Mouse (Mus musculus) kidney, postnatal 25 days (tissue): ENCODE measurements around the gene Bbof1.

Source experiments
- DNase-seq, 2 experiments: peaks; one replicate each; pipeline ENCODE4 v3.0.0; 2021; ENCODE audit warnings: mixed read lengths in 2 of 2

Bbof1 gene

DNA sequence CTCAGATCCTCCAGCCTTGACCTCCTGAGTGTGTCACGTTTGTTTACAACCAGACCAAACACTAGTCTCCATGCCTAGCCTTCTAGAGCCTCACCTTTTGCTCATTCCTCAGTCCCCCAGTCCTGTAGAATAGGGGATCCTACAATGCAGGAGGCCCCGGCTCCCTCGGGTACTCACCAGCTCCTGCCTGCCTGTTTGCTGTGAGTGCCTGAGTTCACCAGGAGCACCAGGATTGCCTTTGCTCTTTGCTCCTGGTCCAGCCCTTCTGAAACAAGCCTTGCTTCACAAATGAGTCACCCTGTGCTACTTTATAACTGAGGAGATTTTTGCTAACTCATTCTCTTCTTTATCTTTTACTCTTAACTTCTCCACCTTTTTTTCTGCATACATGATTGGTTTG, 8.2 kb upstream of the Bbof1 start:
- peak; percentile 62 to 82 for DNase-seq

DNA sequence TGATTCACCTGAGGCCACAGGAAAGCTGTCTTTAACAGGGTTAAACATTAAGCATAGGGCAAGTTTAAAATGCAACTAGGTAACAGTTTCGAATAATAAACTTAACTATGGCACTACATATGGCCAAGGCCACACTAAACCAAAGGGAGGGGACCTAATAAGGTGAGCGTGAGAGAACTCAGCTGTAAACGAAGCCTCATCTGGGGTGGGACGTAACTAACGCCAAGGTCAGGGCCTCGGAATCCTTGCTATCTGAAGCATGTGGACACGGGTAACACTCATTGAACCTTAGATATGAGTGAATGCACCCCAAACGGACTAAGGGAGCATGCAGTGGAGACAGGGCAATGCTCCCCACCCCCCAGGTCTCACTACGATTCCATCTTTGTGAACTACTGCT, 5.9 kb upstream of the Bbof1 start:
- DNase-seq = peak in 1 of 2 experiments; percentile 34

DNA sequence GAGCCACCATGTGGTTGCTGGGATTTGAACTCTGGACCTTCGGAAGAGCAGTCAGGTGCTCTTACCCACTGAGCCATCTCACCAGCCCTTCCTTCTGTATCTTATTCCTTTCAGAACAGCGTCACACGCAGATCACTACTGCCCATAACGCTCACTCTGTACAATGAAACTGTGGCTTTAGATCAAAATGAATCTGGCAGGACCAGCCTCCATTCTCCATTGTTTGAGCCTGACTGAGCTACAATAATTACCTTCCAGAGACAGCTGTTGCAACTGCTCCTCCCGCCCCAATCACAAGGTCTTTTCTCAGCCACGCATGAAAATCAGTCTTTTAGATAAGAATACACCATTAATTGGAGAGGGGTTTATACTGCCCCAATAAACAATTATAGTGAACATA, 4.3 kb upstream of the Bbof1 start:
- no peak for DNase-seq

DNA sequence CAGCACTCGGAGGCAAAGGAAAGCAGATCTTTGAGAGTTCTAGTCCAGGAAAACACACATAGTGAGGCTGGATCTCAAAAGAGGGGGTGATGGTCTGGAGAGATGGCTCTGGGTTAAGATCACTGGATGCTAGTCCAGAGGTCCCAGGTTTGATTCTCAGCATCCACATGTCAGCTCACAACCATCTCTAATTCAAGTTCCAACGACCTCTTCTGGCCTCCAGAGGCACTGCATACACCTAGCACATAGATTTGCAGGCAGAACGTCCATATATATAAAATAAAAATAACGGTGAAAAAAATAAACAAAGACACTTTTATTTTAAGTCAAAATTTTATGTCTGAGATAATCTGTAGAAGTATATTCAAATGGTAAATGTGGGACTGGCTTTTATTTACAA, 1.6 kb upstream of the Bbof1 start:
- DNase-seq = no peak

DNA sequence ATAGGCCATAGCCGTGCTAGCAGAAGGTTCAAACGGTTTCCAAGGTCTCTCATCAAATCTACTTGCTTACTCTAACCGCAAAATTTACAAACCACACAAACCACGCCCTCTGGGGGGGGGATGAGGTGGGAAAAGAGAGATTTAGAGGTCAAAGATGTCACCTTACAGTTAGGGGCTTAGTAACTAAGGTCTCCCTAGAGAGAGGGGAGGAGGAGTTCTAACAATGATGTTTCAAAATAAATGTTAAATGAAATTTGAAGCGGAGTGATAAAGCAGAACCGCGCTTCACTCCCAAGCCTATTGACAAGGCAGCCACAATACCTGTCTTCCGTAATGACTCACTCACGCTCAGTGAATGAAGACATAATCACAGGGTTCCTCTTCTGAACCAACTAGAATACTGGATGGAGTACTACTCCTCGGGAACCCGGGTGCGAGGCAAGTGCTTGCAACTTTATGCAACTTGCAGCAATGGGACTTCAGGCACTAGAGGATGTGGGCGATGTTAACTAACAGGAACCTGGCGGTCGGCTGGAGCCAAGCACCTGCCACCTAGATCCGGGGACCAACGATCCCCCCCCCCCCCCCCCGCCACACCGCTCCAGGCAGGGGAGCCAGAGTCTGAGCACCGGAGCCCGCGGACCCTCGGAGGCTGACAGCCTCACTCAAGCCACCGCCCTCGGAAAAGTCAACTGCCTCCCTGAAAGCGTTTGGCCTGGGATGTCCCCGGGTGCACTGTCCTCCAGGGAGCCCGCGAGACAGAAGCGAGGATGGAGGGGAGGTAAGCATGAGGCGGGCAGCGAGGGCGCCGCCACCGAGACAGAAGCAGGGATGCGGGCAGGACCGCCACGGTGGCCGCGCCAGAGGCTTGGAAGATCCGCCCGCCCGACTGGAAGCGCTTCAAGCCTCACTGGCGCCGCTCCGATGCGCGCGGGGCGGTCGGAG, 725 bp upstream of the Bbof1 start:
- peak; percentile 20 to 54 for DNase-seq

DNA sequence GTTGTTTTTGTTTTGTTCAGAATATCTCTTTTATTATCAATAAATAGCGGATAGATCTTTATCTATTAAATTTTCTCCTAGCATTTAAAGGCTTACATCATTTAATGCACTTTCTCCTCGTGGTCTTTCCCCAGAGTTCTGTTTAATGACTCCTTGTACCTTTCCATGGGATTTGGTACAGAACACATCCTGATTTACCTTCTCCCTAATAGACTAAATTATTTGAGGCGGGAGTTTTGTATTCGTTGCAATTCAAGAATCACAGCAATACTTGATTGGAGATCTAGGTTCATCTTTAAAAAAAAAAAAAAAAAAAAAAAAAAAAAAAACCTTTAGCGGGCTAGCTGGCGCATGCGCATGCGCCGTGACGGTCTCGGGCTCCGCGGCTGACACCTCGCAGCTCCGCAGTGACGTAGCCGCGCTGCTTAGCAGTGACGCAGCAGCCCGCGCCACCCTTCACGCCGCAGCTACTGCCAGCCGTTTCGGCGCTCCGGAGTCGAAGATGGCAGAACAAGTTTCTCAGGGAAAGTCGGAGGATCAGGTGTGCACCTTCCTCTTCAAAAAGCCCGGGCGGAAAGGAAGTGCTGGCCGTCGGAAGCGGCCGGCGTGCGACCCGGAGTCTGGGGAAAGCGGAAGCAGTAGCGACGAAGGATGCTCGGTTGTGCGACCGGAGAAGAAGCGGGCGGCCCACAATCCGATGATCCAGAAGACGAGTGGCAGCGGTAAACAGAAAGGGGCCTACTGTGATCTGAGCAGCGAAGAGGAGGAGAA, 8.1 kb downstream of the Bbof1 start, which contains the start of gene Rnf113a2:
TSS of gene Rnf113a2 (plus strand) at position 363 of the 771 bp plus-strand sequence.
- peak; percentile 87 to 94 for DNase-seq

DNA sequence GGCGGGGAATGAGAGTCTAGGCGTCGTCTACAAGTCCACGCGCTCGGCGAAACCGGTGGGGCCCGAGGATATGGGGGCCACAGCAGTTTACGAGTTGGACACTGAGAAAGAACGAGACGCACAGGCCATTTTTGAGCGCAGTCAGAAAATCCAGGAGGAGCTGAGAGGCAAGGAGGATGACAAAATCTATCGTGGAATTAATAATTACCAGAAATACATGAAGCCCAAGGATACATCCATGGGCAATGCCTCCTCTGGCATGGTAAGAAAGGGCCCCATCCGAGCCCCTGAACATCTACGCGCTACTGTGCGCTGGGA, 8.7 kb downstream of the Bbof1 start:
- no peak for DNase-seq

DNA sequence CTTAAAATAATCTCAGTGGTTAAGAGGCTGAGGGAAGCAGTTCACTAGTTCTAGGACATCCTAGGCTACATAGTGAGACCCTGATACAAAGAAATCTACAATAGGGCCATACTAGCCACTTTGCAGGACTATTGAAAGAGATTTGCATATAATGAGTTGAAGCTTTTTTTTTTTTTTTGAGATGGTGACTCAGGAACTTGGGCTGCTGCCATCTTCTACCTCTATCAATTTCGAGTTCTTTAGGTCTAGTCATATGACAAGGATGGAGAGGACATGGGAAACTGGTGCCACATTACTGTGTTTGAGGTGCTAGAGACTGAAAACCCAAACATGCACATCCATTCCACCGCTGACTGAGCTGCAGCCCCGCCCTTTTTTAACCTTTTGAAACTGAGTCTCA, 15.1 kb downstream of the Bbof1 start:
- DNase-seq = no peak

DNA sequence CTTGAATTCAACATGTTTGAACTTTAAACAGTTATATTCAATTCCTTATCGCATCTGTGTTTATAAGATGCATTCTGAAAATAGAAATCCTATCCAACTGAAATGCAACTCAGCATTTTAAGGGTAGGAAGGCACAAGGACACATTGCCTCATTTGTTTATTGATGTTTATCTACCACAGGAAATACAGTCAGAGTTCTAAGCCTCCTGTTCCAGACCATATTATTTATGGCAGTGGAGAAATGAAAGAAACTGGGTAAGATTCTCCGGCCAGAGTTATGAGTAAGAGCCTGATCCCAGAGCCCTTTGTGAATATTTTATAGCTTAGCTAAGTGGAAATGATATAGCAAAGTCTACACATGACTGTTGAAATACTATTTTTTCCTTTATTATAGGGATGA, 21.0 kb downstream of the Bbof1 start:
- no peak for DNase-seq

DNA sequence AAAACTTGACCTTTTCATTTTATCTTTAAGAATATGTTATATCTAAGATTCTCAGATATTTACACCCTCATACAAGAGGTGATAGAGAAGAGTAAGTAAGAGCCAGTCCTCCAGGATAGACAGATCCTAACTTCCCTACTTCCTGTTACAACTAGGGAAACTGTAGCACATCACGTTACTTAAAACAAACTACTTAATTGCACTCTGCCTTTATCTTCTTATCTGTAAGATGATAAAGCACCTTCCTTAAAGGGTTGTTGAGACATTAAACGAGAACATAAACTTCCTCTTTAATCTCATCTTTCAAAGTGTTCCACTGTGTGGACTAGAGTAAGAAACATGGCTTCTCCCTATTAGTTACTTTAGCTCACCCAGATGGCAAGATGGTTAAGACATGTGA, 29.8 kb downstream of the Bbof1 start:
- no peak for DNase-seq

DNA sequence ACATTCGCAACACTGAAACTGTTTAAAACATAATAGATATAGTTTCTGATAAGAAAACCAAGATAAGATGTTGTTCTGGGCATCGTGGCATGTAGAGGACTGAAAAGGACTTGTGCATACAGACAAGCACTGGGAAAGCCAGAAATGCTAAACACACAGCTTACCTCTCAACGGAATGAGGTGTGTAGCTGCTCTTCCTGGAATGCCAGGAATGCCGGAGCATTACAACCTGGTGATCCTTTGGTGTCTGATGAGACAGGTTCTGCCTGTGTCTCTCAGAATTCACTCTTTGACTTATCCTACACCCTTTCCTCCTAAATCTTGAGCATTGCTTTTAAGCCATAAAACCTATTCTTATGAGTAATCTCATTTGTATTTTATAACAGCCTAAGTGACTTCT, 33.7 kb downstream of the Bbof1 start:
- no peak for DNase-seq

DNA sequence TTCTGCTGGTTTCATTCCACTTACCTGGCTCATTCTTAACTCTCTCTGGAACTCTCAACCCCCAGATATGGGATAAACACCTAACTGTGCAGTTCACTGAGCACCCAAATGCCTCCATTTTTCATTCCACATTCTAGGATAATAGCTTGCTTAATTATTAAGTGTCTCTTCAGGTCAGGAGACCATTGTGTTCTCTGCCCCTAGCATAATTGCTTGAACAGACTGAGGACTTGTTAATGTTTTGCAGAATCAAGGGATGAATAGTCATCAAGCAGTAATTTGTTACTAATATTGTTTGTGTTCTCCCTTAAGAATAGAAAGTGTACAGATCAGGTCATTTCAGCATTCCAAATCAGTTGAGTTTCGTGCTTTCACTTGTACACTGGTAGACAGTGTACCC, 38.5 kb downstream of the Bbof1 start:
- DNase-seq = no peak

DNA sequence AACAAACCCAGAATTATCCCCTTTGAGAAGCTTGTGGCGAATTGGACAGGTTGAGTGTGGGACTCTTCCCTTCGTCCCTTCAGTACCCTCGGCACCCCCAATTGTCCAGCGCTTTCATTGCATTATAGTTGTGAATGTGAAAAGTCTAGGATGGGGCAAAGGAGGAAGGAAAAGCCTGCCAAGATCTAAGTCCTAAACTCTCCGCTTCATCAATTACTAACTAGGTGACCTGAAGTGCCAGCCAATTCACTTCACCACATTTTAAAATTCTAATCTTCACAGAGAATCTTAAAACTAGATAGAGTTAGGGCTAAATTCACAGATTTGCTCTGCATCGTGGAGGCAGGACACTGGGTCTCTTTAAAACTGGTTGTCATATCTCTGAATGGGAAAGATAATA, 39.3 kb downstream of the Bbof1 start:
- peak in 1 of 2 experiments; percentile 16 for DNase-seq

DNA sequence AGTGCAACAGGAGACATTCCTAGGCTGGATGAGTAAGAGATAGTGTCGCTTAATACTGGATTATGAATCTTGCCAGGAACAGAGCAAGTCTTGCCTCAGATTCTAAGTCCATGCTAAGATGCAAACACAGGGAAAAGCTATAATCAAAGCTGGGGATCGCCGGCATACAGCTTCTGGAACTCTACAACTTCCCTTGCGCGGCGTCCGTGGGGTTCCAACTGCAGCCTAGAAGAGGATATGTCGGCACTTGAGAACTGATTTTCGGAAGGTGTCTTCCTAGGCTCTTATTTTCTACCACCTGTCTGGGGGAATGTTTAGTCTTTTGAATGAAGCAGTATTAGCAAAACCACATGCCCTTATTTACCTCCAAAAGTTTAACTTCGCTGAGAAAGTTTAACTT, 41.0 kb downstream of the Bbof1 start:
- peak in 1 of 2 experiments; percentile 22 for DNase-seq

DNA sequence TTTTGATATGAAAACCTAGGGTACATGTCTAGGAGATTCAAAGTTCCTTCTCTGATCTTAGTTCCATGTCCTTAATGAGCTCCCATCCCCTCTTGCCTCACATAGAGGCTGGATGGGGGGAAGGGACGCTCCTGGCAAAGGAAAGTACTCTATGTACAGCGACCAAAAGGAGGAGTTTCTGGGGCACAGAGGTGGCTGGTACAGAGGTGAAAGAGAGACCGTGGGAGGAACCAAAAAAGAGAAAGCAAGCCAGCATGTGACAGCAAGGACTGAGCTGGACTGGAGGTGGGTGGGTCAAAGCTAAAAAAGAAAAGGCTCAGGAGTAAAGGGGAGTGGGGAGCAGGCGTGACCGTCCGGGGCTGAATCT, 41.5 kb downstream of the Bbof1 start:
- DNase-seq = peak; percentile 68 to 90

DNA sequence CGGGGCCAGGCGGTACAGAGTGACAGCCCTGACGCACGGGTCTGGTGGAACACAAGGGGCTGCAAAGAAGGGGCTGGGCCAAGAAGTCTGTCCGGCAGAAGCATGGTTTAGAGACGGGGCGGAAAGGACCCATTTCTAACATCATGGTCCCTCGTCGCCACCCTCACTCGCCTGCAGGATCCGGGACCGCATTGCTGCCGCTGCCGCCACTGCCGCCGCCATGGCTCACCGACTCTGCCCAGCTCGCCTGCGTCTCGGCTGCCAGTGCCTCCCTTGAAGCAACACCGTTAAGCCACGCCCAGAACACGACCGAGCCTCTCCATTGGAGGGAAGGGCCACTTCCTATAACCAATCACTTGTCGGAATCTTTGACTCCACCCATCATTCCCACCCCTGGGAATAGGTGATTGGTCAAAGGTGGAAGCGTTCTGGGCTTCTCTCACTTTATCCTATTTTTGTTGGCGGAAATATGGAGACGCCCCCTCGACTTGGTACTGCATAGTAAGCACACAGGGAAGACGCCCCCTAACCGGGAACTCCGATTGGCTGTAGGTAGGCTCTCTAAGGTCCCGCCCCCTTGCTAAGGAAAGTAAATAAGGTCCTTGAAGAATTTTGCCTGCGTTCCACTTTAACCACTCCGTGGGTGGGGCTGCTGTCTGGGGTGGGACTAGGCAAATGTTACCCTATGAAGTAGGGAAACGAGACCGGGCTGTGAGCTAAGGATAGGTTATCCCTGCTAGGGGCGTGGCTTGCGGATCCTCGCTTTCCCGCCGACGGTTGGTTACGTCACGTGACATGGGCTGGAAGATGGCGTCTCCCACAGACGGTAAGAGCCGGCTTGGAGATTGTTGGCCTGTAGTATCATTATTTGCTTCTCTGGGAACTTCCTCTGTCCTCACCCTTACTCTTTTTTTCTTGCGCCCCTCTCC, 42.1 kb downstream of the Bbof1 start, which contains the start of the genes Aldh6a1 and Lin52:
TSS of gene Aldh6a1 (minus strand) at position 287 of the 929 bp plus-strand sequence.
TSS of gene Lin52 (plus strand) at position 705 of the 929 bp plus-strand sequence.
- DNase-seq = peak; percentile 99

DNA sequence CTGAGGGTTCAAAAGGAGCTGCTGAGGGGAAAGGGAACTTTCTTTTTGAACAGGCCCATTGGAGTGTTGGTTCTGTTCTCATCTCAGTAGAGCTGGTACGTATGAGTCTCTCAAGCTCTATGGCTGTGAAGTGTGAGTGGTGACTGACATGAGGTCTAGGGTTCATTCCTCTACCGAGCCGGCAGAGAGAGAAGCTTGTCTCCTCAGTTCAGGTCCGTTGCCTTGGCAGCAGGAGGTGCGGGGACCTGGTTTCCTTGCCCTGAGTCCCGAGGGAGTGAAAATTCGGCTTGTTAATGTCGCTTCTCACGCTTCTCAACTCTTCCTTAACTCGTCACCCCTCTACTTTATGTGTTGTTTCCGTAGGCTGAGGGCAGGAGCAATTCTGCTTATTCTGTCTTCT, 42.9 kb downstream of the Bbof1 start:
- peak; percentile 12 to 52 for DNase-seq

DNA sequence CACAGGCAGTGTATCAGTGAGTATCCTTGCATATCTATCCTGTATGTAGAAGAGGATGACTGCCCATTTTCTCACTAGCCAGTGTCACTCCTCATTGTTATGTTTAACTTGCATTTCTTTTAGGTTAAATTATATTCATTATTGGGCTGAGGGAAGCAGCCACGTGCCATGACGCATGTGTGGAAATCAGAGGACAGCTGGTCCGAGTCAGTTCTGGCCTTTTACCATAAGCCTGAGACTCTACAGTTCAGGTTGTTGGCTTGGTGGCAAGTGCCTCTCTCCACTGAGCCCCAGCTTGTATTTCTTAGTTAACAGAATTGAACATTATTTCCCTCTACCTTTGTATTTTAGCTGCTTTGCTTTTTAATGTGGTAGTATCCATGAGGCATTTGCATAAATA, 48.0 kb downstream of the Bbof1 start:
- no peak for DNase-seq

DNA sequence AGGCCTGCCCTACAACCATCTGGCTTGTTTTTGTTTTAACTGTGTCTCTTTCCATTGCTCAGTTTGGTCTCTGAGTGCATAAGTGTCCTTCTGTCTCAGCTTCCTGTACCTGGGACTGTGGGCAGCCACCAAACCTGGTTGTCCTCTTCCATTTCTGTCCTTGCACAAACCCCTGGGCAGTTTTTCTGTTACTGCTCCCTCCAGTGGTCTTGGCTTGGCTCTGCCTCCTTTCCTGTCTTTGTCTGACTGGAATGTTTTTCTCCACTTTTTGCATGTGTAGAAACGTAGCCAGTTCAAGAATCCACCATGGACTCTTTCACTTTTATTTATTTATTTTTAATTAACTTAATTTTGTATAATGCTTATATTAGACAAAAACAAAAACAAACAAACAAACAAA, 51.0 kb downstream of the Bbof1 start:
- DNase-seq = no peak

DNA sequence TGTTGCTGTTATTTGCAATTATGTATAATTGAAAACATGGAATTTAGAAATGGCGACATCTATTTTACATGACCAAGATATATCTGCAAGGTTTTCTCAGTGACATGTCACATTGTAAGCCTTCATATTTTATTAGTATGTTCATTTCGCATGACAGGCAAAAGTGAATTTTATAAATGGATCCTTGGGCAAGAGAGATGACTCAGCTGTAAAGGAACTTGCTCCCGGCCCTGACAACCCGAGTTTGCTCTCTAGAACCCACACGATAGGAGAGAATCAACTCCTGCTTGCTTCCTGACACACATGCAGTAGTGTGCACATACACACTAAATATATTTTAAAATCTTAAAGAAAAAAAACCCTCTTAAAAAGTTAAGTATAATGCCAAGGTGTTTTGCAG, 52.5 kb downstream of the Bbof1 start:
- DNase-seq = no peak

DNA sequence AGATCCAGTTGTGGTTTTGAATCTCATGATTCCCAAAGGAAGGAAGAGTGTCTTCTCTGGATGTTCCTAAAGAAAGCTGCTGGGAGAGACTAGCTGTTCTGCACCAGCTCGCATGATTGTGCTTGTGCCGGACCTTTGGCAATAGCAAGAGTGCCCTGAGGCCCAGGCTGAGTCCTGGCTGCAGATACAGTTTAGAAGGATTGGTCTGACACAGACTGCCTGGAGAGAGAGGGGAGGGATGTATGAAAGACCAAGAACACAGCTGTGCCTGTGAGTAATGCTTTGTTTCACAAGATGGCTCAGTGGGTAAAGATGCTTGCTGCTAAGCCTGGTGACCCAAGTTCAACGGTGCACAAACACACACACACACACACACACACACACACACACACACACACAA, 54.0 kb downstream of the Bbof1 start:
- DNase-seq = no peak

DNA sequence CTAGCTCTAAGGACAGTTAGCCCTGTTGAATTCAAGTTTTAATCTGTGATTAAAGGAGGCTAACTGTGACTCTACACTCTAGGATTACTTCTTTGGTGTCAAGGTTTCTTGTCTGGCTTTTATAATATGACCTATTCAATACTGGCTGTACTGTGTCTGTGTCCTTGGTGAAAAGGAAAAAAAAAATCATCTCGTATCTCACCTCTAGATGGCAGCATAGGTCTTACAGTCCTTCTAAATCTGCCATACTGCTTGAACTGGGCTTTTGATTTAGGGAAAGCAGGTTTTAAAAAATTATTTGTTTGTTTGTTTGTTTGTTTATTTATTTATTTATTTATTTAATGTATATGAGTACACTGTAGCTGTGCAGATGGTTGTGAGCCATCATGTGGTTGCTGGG, 59.8 kb downstream of the Bbof1 start:
- DNase-seq = no peak

DNA sequence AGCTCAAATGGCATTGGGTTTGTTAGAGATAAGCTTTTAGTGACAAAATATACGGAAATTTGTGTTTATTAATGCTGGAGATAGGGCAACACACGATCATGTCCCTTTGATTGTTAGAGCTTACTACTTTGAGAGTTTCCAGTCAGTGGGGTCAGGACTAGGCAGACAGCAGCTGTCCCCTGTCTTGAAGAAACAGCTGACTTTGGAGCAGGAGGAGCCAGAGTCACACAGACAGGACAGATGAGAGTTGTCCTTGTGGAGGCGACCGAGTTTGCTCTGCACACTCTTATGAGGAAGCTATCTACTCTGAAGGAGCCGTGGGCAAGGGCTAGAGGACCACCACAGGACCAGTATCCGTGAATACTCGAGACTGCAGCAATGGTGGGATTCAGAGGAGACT, 70.1 kb downstream of the Bbof1 start:
- DNase-seq = no peak
